Mouse (Mus musculus): ENCODE results near the gene Qtrt1. TPM values are rescaled to one million over a fixed set of nuclear protein-coding genes. Genes with fewer than 3 reads are reported as not detected.
"Not testable (repeated sequence)": the region's sequence is repeated elsewhere in the genome, so short reads cannot be mapped to it uniquely, and the experiment has no call there.

Qtrt1 gene
- polyA plus RNA-seq, 1 experiment from 2014 or later: 53.0 TPM

DNA sequence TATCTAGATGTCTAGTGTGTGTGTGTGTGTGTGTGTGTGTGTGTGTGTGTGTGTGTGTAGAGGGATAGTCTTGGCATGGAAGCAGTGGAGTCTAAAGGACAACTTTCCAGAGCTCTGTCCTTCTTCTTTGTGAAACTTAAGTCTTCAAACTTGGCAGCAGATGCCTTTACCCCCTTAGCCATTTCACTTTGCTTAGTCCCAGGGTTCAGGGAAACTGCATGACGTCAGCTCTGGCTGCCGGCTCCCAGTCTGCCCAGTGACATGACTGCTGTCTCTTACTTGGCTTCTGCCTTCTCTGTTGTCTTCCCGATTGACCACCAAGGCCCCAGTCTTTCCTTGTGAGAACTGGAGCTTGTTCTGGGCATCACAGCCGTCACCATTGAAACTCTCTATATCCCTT is 42.9 kb downstream of the Qtrt1 start:
- Histone ChIP-seq H3K27ac (no peak overlapping the region), H3K4me3 (replicated peaks) (no peak overlapping the region), H3K36me3 (peaks cover 14% of the 10 kb centered on the region), H3K4me2 (replicated peaks) (no peak overlapping the region), H3K4me1 (replicated peaks) (0 out of 2 replicates have a peak, but pooled peaks cover 3% of the 10 kb centered on the region), H3K27me3 (no peaks in the 10 kb centered on the region), H3K9me3 (no peaks in the 10 kb centered on the region), H3K9ac (replicated peaks) (no peak overlapping the region)
- 76% methylated on average over 4 of the region's 4 CpGs for WGBS
- ATAC-seq: no peak

DNA sequence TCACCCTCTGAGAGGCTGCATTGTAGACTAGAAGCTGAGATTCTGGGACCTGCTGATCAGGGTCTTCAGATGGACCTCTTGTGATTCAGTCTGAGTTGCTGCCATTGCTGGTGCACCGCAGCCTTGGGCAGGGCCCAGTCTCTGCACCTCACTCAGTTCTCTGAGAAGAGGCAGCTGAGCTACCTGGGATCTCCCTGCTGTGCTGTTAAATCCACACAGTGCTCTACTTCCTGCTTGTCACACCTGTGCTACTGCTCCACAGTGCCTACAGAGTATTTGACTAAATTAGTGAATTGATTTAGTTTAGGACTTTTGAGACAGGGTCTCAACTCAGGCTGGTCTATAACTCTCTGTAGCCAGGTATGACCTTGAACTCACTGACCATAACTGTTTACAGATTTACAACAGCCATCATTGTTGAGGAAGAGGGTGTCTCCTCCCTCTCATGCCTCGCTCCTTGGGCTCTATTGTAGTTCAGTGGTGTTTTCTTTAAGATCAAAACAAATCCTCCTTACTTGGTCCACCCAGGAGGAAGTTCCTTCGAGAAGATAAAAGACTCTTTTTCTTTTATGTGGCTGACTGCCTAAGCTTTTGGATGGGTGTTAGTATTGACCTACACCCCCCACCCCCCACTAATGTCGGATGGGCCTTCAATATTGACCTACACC is 43.6 kb downstream of the Qtrt1 start:
- H3K36me3 ChIP-seq: peaks cover 21% of the 10 kb centered on the region
- no peak overlapping the region for H3K4me2 ChIP-seq (replicated peaks)
- no peak overlapping the region for H3K27ac ChIP-seq
- no peak overlapping the region for H3K9ac ChIP-seq (replicated peaks)
- H3K4me3 ChIP-seq (replicated peaks): no peak overlapping the region
- H3K9me3 ChIP-seq: no peaks in the 10 kb centered on the region
- ATAC-seq: no peak
- H3K27me3 ChIP-seq: no peaks in the 10 kb centered on the region
- H3K4me1 ChIP-seq (replicated peaks): 0 out of 2 replicates have a peak, but pooled peaks cover 3% of the 10 kb centered on the region
- 58% methylated on average over 4 of the region's 4 CpGs for WGBS

DNA sequence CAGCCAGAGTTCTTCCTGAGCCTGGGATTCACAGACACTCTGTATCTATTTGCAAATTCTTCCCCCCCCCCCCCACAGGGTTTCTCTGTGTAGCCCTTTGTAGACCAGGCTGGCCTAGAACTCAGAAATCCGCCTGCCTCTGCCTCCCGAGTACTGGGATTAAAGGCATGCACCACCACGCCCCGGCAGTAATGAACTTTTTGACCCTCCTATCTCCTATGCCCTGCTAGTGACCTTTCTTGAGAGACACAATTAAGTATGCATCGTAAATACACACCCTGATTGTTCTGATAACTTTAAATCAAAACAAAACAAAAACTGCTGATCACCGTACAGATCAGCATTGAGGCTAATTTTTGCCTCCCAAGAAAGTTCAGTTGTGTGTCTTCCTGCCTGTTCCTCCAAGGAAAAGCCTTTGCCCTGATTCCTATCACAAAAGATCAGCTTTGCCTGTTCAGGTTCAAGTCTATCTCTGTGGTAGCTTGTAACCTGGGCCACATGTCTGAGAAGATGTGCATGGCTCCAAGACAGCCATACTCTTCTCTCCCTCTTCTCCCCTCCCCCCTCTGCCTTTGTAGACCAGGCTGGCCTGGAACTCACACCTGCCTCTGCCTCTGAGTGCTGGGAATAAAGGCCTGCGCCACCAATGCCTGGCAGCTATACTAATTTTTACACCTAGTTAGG is 44.8 kb downstream of the Qtrt1 start:
- ATAC-seq: no peak
- Histone ChIP-seq H3K27ac (no peak overlapping the region), H3K4me3 (replicated peaks) (no peak overlapping the region), H3K4me2 (replicated peaks) (no peak overlapping the region), H3K9ac (replicated peaks) (no peak overlapping the region), H3K9me3 (no peaks in the 10 kb centered on the region), H3K27me3 (no peaks in the 10 kb centered on the region), H3K4me1 (replicated peaks) (0 out of 2 replicates have a peak, but pooled peaks cover 3% of the 10 kb centered on the region), H3K36me3 (peaks cover 23% of the 10 kb centered on the region)
- 92% methylated on average over 7 of the region's 7 CpGs for WGBS

- ATAC-seq: no peak
- Histone ChIP-seq H3K4me2 (replicated peaks) (no peak overlapping the region), H3K27me3 (no peaks in the 10 kb centered on the region), H3K9me3 (no peaks in the 10 kb centered on the region), H3K4me1 (replicated peaks) (0 out of 2 replicates have a peak, but pooled peaks cover 3% of the 10 kb centered on the region), H3K27ac (no peak overlapping the region; the same call in 1 of the 2 replicates), H3K9ac (replicated peaks) (no peak overlapping the region), H3K4me3 (replicated peaks) (no peak overlapping the region), H3K36me3 (peaks cover 27% of the 10 kb centered on the region)
- 84% methylated on average over 10 of the region's 10 CpGs for WGBS
Measured at GRCm38 (mm10) chr9:21456930-21457634, 45.4 kb downstream of the Qtrt1 start.

DNA sequence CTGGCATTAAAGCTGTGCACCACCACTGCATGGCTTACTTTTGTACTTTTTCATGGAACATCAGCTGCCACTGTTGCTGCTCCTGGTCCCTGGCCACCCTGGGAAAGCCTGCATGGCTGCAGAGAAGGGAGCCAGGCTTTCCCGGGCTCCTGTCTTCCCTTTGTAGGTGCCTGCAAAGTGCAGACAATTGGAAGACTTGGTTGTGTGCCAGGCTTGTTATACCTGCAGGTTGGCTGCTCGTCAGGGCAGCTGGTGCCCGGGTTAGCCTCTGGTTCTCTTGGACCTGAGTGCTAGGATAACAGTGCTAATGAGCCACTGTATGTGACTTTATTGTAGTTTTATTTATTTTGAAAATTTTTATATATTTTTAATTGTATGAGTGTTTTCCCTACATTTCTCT is 47.2 kb downstream of the Qtrt1 start:
- no peaks in the 10 kb centered on the region for H3K9me3 ChIP-seq
- H3K4me1 ChIP-seq (replicated peaks): 0 out of 2 replicates have a peak, but pooled peaks cover 3% of the 10 kb centered on the region
- no peak overlapping the region for H3K4me3 ChIP-seq (replicated peaks)
- 94% methylated on average over 3 of the region's 3 CpGs for WGBS
- no peak overlapping the region for H3K4me2 ChIP-seq (replicated peaks)
- no peak overlapping the region for H3K27ac ChIP-seq
- ATAC-seq: no peak
- no peaks in the 10 kb centered on the region for H3K27me3 ChIP-seq
- H3K36me3 ChIP-seq: peaks cover 28% of the 10 kb centered on the region
- H3K9ac ChIP-seq (replicated peaks): no peak overlapping the region

GRCm38 (mm10) chr9:21460400-21460940 is 48.8 kb downstream of the Qtrt1 start:
- Histone ChIP-seq H3K36me3 (peaks cover 30% of the 10 kb centered on the region), H3K27ac (no peak overlapping the region), H3K27me3 (no peaks in the 10 kb centered on the region), H3K4me1 (replicated peaks) (0 out of 2 replicates have a peak, but pooled peaks cover 3% of the 10 kb centered on the region), H3K4me3 (replicated peaks) (no peak overlapping the region), H3K9ac (replicated peaks) (no peak overlapping the region), H3K9me3 (no peaks in the 10 kb centered on the region), H3K4me2 (replicated peaks) (no peak overlapping the region)
- ATAC-seq: no peak
- 95% methylated on average over 3 of the region's 3 CpGs for WGBS

GRCm38 (mm10) chr9:21463138-21463590 is 51.5 kb downstream of the Qtrt1 start:
- Histone ChIP-seq H3K9ac (replicated peaks) (no peak overlapping the region), H3K27me3 (no peaks in the 10 kb centered on the region), H3K36me3 (peaks cover 51% of the 10 kb centered on the region), H3K4me2 (replicated peaks) (no peak overlapping the region), H3K9me3 (no peaks in the 10 kb centered on the region), H3K4me1 (replicated peaks) (no peaks in the 10 kb centered on the region), H3K4me3 (replicated peaks) (no peak overlapping the region), H3K27ac (no peak overlapping the region)
- no peak for ATAC-seq
- 83% methylated on average over 5 of the region's 5 CpGs for WGBS

DNA sequence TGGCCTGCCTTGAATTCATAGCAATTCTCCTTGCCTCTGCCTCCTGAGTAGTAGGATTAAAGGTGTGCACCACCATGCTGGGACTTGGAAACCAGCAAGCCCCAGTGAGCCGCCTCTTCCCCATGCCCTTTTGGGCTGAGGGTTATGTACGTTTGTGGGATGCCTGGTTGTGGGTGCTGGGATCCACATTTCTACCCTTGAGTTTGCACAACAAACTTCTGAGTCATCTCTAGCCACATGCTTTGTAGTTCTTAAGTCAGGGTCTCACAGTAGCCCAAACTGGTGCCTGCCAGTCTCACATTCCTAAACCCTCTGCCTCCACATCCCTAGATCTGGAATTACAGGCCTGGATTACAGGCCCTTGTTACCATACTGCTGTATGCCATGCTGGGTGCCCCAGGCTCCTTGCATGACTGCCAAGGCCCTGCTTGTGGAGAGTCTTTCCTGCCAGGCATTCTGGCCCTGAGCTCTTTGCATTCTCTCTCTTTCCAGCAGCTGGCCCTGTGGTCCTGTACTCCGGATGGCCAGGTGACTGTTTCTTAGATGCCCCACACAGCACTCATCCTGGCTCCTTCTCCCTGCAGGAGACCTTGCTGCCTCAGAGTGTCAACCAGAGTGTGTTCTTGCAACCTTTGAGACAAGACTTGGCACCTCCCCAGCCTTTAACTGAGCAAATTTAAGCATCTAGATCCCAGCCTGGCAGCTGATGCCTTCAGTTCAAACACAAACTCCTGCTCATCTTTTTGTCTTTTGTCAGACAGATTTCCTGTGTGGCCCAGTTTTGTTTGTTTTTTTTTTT is 52.3 kb downstream of the Qtrt1 start:
- Histone ChIP-seq H3K4me2 (replicated peaks) (no peak overlapping the region), H3K4me1 (replicated peaks) (no peaks in the 10 kb centered on the region), H3K27ac (no peak overlapping the region), H3K36me3 (peaks cover 51% of the 10 kb centered on the region), H3K4me3 (replicated peaks) (no peak overlapping the region), H3K9ac (replicated peaks) (no peak overlapping the region), H3K9me3 (no peaks in the 10 kb centered on the region), H3K27me3 (no peaks in the 10 kb centered on the region)
- no peak for ATAC-seq
- WGBS: 93% methylated on average over 3 of the region's 3 CpGs

- WGBS: 90% methylated on average over 7 of the region's 7 CpGs
- H3K4me1 ChIP-seq (replicated peaks); H3K4me2 ChIP-seq (replicated peaks); H3K9me3 ChIP-seq; H3K9ac ChIP-seq (replicated peaks); H3K4me3 ChIP-seq (replicated peaks); H3K27ac ChIP-seq; ATAC-seq; H3K27me3 ChIP-seq: not testable (repeated sequence)
- peaks cover 51% of the 10 kb centered on the region for H3K36me3 ChIP-seq
Measured at GRCm38 (mm10) chr9:21464565-21464928, 52.9 kb downstream of the Qtrt1 start.

DNA sequence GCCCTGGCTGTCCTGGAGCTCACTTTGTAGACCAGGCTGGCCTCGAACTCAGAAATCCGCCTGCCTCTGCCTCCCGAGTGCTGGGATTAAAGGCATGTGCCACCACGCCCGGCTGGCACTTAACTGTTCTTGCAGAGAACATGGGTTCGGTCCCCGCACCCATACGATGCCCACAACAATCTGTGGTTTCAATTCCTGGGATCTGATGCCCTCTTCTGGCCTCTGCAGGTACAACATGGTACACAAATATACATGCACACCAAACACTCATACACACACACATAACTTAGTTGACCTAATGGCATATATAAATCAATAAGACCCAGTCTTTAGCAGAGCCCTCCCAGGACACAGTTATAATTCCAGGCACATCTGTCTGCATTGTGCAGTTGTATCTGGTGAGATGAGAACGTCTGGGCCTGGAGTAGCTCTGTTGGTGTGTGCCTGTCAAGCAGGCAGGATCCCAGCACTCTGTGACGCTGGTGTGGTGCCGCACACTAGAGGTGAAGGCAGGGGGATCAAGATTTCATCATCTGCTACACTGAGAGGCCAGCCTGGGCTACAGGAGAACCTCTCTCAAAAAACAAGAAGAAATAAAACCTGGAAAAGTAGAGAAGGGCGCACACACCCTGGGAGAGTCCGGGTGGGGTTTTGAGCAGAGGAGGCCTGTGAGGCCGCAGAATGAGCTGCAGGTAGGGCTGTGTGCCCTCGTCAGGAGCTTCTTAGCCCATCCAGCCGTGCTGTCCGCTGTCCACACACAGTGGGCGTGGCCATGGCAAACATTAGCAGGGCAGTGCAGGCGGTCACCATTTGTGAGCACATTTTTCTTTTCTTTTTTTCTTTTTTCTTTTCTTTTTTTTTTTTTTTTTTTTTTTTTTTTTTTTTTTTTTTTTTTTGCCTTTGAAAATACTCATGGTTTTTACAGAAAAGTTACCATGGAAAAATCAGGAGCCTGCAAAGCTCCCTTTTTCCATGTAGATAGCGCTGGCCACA is 57.7 kb downstream of the Qtrt1 start:
- Histone ChIP-seq H3K4me2 (replicated peaks) (no peak overlapping the region), H3K4me1 (replicated peaks) (no peaks in the 10 kb centered on the region), H3K27ac (no peak overlapping the region), H3K9ac (replicated peaks) (no peak overlapping the region), H3K36me3 (peaks cover 81% of the 10 kb centered on the region), H3K4me3 (replicated peaks) (no peak overlapping the region), H3K27me3 (no peaks in the 10 kb centered on the region), H3K9me3 (no peaks in the 10 kb centered on the region)
- ATAC-seq: no peak
- 86% methylated on average over 20 of the region's 20 CpGs for WGBS
